Mouse (Mus musculus): ENCODE measurements at regions not wholly inside any gene's neighbourhood (a gene's known extent, or its start where the extent isn't known, plus 50 kb on each side); places are given as distances from the start of the nearest gene placed in this dataset.
A peak's percentile ranks its signal among the peaks of the same experiment; 100 is the strongest.
"Not testable (repeated sequence)": the region's sequence is repeated elsewhere in the genome, so short reads cannot be mapped to it uniquely, and the experiment has no call there.

GRCm38 (mm10) chr14:120731679-120732281, 179.2 kb upstream of the Ipo5 start:
- DNase-seq (ENCODE audit: low spot score in 2 of 2): no peak
- intact Hi-C loops (cut with DNase I): no loop called here

- no peak for DNase-seq (ENCODE audit: low spot score in 2 of 2)
- intact Hi-C loops (cut with DNase I): no loop called here
Observed at GRCm38 (mm10) chr14:120732400-120733138, 178.5 kb upstream of the Ipo5 start.

- DNase-seq (ENCODE audit: low spot score in 2 of 2): no peak
- intact Hi-C loops (cut with DNase I): no loop called here
Observed at GRCm38 (mm10) chr14:120741492-120742054, 169.5 kb upstream of the Ipo5 start.

DNA sequence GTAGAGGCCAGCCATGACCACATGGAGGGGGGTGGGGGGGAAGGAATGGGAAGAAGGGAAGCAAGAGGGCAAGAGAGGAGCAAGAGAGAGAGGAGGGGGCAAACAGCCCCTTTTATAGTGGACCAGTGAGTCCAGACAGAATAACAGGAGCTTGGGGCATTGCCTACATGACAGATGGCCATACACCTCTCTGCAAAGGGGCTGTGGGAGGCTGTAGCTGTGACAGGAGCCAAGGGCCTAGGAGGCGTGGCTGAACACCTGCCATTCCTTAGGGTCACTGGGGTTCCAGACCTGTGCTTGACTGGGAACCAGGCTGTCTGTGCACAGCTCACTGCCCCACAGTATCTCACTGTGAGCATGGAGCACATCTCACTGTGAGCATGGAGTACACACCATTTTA, 157.0 kb upstream of the Ipo5 start:
- intact Hi-C loops (cut with DNase I): no loop called here

GRCm38 (mm10) chr14:120755389-120755788, 155.6 kb upstream of the Ipo5 start:
- intact Hi-C loops (cut with DNase I): no loop called here

More for the DNA sequence above, 157.0 kb upstream of the Ipo5 start:
- DNase-seq (ENCODE audit: low spot score in 2 of 2): no peak

DNA sequence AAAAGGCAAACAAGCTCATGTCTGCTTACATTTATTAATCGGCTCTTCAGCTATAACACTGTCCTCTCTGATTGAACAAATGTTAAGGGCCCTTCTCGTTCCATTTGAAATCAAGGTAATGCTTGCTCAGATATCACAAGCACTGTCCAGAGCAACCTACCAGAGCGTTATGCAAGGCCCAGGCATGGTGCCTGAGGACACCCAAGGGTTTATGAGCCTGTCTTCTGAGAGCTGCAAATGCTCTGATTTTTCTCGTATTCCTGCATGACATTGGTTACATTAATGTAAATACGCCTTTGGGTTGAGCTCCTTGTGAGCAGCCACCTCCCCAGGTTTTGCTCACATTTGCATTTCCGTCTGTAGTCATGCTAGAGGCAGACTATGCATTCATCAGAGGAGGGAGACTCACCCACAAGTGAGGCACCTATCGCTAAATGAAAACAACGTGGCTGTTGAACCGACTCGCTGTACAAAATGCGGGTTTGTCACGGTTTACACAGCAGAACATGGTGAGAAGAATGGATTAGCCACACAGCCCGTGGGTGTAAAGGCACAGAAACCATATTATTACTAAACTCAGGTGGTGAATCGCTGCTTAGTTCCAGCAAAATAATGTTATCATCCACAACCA, 152.7 kb upstream of the Ipo5 start:
- DNase-seq (ENCODE audit: low spot score in 2 of 2): no peak
- intact Hi-C loops (cut with DNase I): no loop called here

More at GRCm38 (mm10) chr14:120755389-120755788, 155.6 kb upstream of the Ipo5 start:
- DNase-seq (ENCODE audit: low spot score in 2 of 2): no peak

DNA sequence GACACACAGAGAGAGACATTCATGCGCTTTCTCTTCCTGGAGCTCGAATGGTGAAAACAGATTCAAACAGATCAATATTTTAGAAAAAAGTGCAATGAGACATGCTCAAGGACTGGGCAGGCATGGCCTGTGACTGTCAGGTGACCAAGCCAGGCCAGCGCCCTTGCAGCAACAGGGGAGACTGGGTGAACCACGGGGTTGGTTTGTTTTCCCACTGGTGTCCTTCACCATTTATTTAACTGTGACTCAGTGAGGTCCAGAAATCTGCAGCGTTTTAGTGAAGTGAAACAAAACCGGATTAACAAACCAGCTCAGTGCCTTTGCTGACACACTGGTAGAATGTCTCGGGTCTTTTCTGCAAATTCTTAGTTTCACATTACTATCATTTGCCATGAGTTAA, 148.9 kb upstream of the Ipo5 start:
- no peak for DNase-seq (ENCODE audit: low spot score in 2 of 2)
- intact Hi-C loops (cut with DNase I): loop anchor here (5.0 to 10.0 kb wide), 3 partner anchors 187 to 687 kb away; partner anchors contain the start of gene Rap2a

- intact Hi-C loops (cut with DNase I): loop anchor here (5.0 to 10.0 kb wide), 3 partner anchors 188 to 688 kb away; partner anchors contain the start of gene Rap2a
- DNase-seq (ENCODE audit: low spot score in 2 of 2): no peak
Observed at GRCm38 (mm10) chr14:120762733-120763132, 148.3 kb upstream of the Ipo5 start.

- DNase-seq (ENCODE audit: low spot score in 2 of 2): peak; percentile 28 to 36
- intact Hi-C loops (cut with DNase I): loop anchor here (5.0 to 10.0 kb wide), 3 partner anchors 189 to 689 kb away; partner anchors contain the start of gene Rap2a
Observed at GRCm38 (mm10) chr14:120763796-120764195, 147.2 kb upstream of the Ipo5 start.

- DNase-seq (ENCODE audit: low spot score in 2 of 2): no peak
- intact Hi-C loops (cut with DNase I): loop anchor here (5.0 to 10.0 kb wide), 3 partner anchors 190 to 690 kb away; partner anchors contain the start of gene Rap2a
Observed at GRCm38 (mm10) chr14:120764386-120764785, 146.6 kb upstream of the Ipo5 start.

- intact Hi-C loops (cut with DNase I): loop anchor here (10.0 kb wide), 2 partner anchors 192 to 692 kb away; no protein-coding TSS in a partner anchor
- DNase-seq (ENCODE audit: low spot score in 2 of 2): no peak
Observed at GRCm38 (mm10) chr14:120766451-120766850, 144.6 kb upstream of the Ipo5 start.

DNA sequence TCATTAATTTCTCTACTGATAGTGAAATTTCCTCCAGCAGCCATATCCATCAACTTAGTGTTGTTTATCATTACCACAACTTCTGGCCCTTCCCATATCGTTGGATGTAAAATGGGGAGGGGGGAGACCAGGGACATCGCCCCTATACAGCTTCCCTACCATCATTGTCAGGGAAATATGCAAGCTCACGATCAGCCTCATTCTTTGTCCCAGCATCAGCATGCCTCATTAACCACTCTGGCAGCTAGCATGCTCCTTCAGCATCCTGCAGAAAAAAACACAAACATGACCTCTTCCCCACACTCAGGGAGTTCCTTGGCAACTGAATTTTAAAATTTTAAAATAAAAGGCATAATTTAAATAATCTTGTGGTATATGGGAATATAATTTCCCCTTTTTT, 140.4 kb upstream of the Ipo5 start:
- intact Hi-C loops (cut with DNase I): no loop called here
- no peak for DNase-seq (ENCODE audit: low spot score in 2 of 2)

DNA sequence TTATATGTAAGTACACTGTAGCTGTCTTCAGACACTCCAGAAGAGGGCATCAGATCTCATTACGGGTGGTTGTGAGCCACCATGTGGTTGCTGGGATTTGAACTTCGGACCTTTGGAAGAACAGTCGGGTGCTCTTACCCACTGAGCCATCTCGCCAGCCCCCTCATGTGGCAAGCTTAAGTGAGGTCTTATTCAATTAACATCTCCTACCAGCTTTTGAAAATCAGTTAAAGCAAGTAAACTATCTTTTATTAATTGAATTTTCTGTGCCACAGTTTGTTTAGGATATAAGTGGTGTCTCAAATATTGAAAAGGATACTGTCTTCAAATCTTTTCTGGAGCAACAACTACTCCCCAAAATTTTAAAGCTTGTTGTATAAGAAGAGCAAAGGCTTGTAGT, 138.0 kb upstream of the Ipo5 start:
- intact Hi-C loops (cut with DNase I); DNase-seq (ENCODE audit: low spot score in 2 of 2): not testable (repeated sequence)

DNA sequence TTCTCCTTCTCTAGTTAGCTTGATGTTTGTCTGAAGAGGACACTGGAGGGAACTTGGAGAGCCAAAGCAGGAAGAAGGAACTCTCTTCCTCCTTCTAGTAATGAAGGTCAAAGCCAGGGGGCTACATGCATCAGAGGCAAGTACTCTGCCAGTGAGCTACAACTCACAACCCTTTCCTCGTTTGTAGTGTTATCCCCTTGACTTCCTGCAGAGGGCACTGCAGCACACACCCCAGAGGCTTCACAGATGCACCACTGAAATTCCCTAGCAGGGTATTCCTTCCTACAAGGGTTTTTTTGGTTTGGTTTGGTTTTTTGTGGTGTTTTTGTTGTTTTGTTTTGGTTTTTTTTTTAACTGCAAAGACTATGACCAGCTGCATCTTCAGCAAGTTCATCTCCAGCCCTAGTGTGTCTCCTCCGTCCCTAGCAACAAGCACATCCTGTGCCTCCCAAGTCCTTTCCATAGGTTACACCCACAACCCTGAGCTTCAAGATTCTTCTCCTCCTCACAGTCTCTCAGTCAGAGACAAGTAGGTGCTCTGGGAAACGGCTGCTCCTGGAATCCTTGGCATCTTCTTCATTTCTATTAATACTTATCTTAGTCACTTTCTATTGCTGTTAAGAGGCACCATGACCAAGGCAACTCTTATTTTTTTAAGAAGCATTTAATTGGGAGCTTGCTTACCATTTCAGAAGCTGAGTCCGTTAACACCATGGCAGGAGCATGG, 119.0 kb upstream of the Ipo5 start:
- no peak for DNase-seq (ENCODE audit: low spot score in 2 of 2)
- intact Hi-C loops (cut with DNase I): no loop called here

DNA sequence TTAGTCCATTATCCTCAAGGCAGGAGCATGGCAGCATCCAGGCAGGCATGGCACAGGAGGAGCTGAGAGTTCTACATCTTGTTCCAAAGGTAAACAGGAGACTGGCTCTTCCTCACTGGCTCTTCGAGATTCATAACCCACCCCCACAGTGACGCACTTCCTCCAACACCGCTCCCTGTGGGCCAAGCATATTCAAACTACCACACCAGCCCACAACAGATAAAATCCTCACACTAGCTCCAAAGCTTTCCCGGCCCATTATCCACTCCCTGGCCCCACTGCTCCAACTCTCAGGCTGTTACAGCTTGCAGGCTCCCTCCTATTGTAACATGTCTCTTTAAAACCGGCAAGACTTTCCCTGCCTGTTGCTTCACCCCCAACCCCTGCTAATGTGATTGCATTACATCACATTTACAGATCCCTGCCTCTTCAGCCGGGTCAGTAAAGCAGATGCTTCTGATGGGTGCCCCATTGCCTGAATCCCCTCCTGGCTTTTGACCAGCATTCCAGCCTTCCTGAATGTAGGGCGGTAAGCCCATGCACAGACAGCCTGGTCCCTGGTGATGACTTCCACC, 113.0 kb upstream of the Ipo5 start:
- intact Hi-C loops (cut with DNase I): no loop called here
- peak in 1 of 2 experiments; percentile 48 for DNase-seq (ENCODE audit: low spot score in 2 of 2)

DNA sequence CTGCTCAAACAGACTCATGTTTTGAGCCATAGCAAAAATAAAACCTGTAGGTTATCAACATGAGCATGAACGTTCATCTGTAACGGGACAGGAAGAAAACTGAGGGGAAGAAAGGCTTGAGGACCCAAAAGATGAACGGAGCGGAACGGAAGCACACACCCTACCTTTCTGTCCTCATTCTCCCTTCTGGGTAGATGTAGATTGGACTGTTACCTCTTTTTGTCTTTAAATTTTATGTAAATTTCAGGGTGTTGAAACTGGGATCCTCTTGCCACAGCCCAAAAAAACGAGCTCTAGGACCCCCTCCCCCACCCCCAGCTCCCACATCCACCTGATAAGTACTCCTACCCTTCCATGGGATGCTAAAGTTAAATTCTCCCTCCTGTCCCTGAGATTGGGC, 107.8 kb upstream of the Ipo5 start:
- DNase-seq (ENCODE audit: low spot score in 2 of 2): no peak
- intact Hi-C loops (cut with DNase I): no loop called here

GRCm38 (mm10) chr14:120803739-120804138, 107.3 kb upstream of the Ipo5 start:
- DNase-seq (ENCODE audit: low spot score in 2 of 2): no peak
- intact Hi-C loops (cut with DNase I): loop anchor here (2.0 kb wide), 1 partner anchor 127 kb away; no protein-coding TSS in a partner anchor

GRCm38 (mm10) chr14:120804183-120804848, 106.7 kb upstream of the Ipo5 start:
- no peak for DNase-seq (ENCODE audit: low spot score in 2 of 2)
- intact Hi-C loops (cut with DNase I): loop anchor here (2.0 kb wide), 1 partner anchor 128 kb away; no protein-coding TSS in a partner anchor

Measured in left cerebral cortex, postnatal 36 days (tissue).